Mouse (Mus musculus) cortical plate, adult 2 months (tissue): ENCODE data around the gene Hlcs.

ENCODE experiments used
- CTCF ChIP-seq: fragments of 200-500 bp; IDR thresholded peaks from 2 replicates; pipeline ENCODE4 v1.5.1; 2011; ENCODE audit warnings: mild to moderate bottlenecking, control low read depth, low read length; ENCODE audit not compliant: insufficient read depth; ENCODE audit errors: extremely low read depth
- POLR2A ChIP-seq: fragments of 200-500 bp; IDR thresholded peaks from 2 replicates; pipeline ENCODE4 v1.6.1; 2011; ENCODE audit warnings: mild to moderate bottlenecking, low read length, control low read depth; ENCODE audit not compliant: insufficient read depth; ENCODE audit errors: extremely low read depth

GRCm38 (mm10) chr16:94301194-94301593, 12.2 kb downstream of the Hlcs start:
- TF ChIP-seq CTCF (no peak), POLR2A (no peak)
